Mouse (Mus musculus) CH12.LX (cell line): ENCODE measurements at regions not wholly inside any gene's neighbourhood (a gene's known extent, or its start where the extent isn't known, plus 50 kb on each side); places are given as distances from the start of the nearest gene placed in this dataset.

Source experiments
- BHLHE40 ChIP-seq: IDR thresholded peaks from 2 replicates; pipeline ENCODE4 v1.6.1; 2011; ENCODE audit warnings: mild to moderate bottlenecking, low read depth, low read length, improper control_type of control experiment
- CHD2 ChIP-seq: IDR thresholded peaks from 2 replicates; pipeline ENCODE4 v1.6.1; 2011; ENCODE audit warnings: low read length, improper control_type of control experiment
- CTCF ChIP-seq, 2 experiments: IDR thresholded peaks in 1 of 2; conservative IDR thresholded peaks in 1 of 2; 2 replicates each; pipeline ENCODE4 v1.5.1; 2011 to 2012; ENCODE audit warnings: low read depth in 2 of 2, low read length in 2 of 2, improper control_type of control experiment in 1 of 2, inconsistent platforms in 1 of 2, mild to moderate bottlenecking in 1 of 2, moderate library complexity in 1 of 2
- EP300 ChIP-seq: IDR thresholded peaks from 2 replicates; pipeline ENCODE4 v1.6.1; 2011; ENCODE audit warnings: low read length, improper control_type of control experiment
- HCFC1 ChIP-seq: IDR thresholded peaks from 2 replicates; pipeline ENCODE4 v1.6.1; 2012; ENCODE audit warnings: low read depth, mild to moderate bottlenecking, inconsistent platforms, low read length, improper control_type of control experiment
- KAT2A ChIP-seq: IDR thresholded peaks from 2 replicates; pipeline ENCODE4 v1.6.1; 2012; ENCODE audit warnings: low read length, improper control_type of control experiment, inconsistent platforms; ENCODE audit not compliant: insufficient replicate concordance
- MAZ ChIP-seq: IDR thresholded peaks from 2 replicates; pipeline ENCODE4 v1.6.1; 2012; ENCODE audit warnings: low read depth, mild to moderate bottlenecking, inconsistent platforms, low read length, improper control_type of control experiment, moderate library complexity
- POLR2A ChIP-seq: IDR thresholded peaks from 2 replicates; pipeline ENCODE4 v1.6.1; 2011; ENCODE audit warnings: low read depth, mild to moderate bottlenecking, improper control_type of control experiment, low read length
- RCOR1 ChIP-seq: conservative IDR thresholded peaks from 2 replicates; pipeline ENCODE4 v1.6.1; 2012; ENCODE audit warnings: low read depth, mild to moderate bottlenecking, inconsistent platforms, low read length, improper control_type of control experiment
- TCF12 ChIP-seq: IDR thresholded peaks from 2 replicates; pipeline ENCODE4 v1.6.1; 2014; ENCODE audit warnings: low read depth, mild to moderate bottlenecking, inconsistent platforms, low read length, improper control_type of control experiment
- USF1 ChIP-seq: IDR thresholded peaks from 2 replicates; pipeline ENCODE4 v1.6.1; 2014; ENCODE audit warnings: low read depth, mild to moderate bottlenecking, inconsistent platforms, low read length, improper control_type of control experiment
- USF2 ChIP-seq: conservative IDR thresholded peaks from 2 replicates; pipeline ENCODE4 v1.6.1; 2011; ENCODE audit warnings: low read depth, low read length, improper control_type of control experiment
- ZKSCAN1 ChIP-seq: IDR thresholded peaks from 2 replicates; pipeline ENCODE4 v1.6.1; 2012; ENCODE audit warnings: low read depth, inconsistent platforms, low read length, improper control_type of control experiment, borderline replicate concordance
- ZNF384 ChIP-seq: IDR thresholded peaks from 2 replicates; pipeline ENCODE4 v1.6.1; 2012; ENCODE audit warnings: low read depth, low read length, improper control_type of control experiment, inconsistent platforms

- TF ChIP-seq CTCF (conservative IDR thresholded peaks at IDR 0.05 in 1 of 2, IDR thresholded peaks at IDR 0.05 in 1 of 2; ENCODE audit: low read depth in 2 of 2, low read length in 2 of 2) (no peak), EP300 (no peak), BHLHE40 (no peak), POLR2A (no peak), USF1 (no peak), ZKSCAN1 (no peak), RCOR1 (no peak), HCFC1 (no peak), USF2 (no peak), ZNF384 (no peak), TCF12 (no peak), MAZ (no peak), CHD2 (no peak), KAT2A (no peak)
Measured at GRCm38 (mm10) chr14:87312318-87312717, 104.1 kb upstream of the Tdrd3 start.
